ENCODE assay signal across 28 mouse cellular contexts in the genomic region with DNA sequence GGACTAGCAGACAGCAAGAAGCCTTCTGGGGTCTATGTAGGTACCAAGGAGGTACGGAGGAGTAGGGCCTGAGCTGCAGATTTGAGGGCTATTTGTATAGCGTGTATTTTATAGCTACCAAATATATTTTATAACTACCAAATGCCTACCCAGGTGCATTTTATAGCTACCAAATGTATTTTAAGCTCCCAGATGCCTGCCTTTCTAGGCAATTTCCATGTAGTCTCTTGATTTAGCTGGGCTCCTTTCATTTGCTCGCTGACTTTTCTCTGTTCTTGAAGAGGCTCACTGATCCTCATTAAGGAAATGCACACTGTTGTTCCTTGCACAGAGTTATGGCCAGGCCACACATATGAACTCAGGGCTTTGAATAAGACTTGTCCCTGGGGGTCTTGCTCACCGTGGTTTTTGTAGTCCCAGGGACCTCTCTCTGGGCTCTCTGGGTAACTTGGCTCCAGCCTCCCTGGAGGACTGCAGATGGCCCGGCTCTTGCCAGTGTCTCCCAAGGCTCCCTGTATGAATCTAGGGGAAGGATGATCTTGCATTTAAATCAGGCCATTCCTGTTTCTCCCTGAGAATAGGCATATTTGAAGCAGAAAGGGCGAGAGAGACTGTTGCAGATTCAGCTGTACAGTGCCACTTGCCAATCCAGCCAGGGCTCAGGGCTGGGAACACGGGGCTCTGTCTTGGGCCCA. TPM values are rescaled to one million over a fixed set of nuclear protein-coding genes. Genes with fewer than 3 reads are reported as not detected.
DNase-seq lines count a peak whose midpoint lies in the region; ATAC-seq and TF ChIP-seq lines count a peak whose summit lies in the region.
"Had no signal": no experiment of that assay in that cellular context is flagged by ENCODE, and none has a peak within 500 bp of the region (broad histone marks: within the 10 kb centered on the region; RNA-seq: fewer than 3 reads in every experiment).

No protein-coding gene starts in this region.

- 68% methylated on average over 7 of the region's 7 CpGs for WGBS in hindbrain, embryonic 15.5 days
- 81% methylated on average over 7 of the region's 7 CpGs for WGBS in hindbrain, embryonic 10.5 days

- no peak for ATAC-seq in hindbrain, embryonic 15.5 days (ENCODE audit: low FRiP score, low read depth)
- ATAC-seq: activated CD4-positive, CD25-positive, alpha-beta regulatory T cell, adult 4 months; inflammation-experienced regulatory T-cells, adult 6 months had no signal

- H3K4me1 ChIP-seq in hindbrain, embryonic 15.5 days (replicated peaks) = peaks cover 17% of the 10 kb centered on the region
- H3K4me1 ChIP-seq in hindbrain, embryonic 10.5 days (replicated peaks) = 0 out of 2 replicates have a peak, but pooled peaks cover 4% of the 10 kb centered on the region
- H3K4me1 ChIP-seq: forebrain, embryonic 12.5 days; neural tube, embryonic 12.5 days had no signal

- H3K27me3 ChIP-seq in hindbrain, embryonic 15.5 days = no peaks in the 10 kb centered on the region
- peaks cover 20% of the 10 kb centered on the region for H3K27me3 ChIP-seq in hindbrain, embryonic 10.5 days (ENCODE audit: insufficient read depth, poor library complexity, severe bottlenecking)

- no peak overlapping the region for H3K4me3 ChIP-seq in hindbrain, embryonic 15.5 days
- no peak overlapping the region for H3K4me3 ChIP-seq in hindbrain, embryonic 10.5 days
- H3K4me3 ChIP-seq in left cerebral cortex, adult 2 months = no peak overlapping the region
- H3K4me3 ChIP-seq: embryonic facial prominence, embryonic 13.5 days; erythroblast, embryonic 14.5 days; forebrain, embryonic 12.5 days; heart, embryonic 10.5 days; limb, embryonic 15.5 days; midbrain, embryonic 12.5 days; neural tube, embryonic 12.5 days had no signal

- no peak for TF ChIP-seq CTCF in left cerebral cortex, adult 2 months (IDR thresholded peaks at IDR 0.05)

- intact Hi-C loops in left cerebral cortex, adult 2 months (cut with DNase I) = loop anchor here (5.0 kb wide), 3 partner anchors 42 to 307 kb away; no protein-coding TSS in a partner anchor

- no peak overlapping the region for H3K9ac ChIP-seq in hindbrain, embryonic 15.5 days
- H3K9ac ChIP-seq: forebrain, embryonic 12.5 days; limb, embryonic 15.5 days; liver, embryonic 14.5 days; lung, embryonic 14.5 days; midbrain, embryonic 12.5 days; neural tube, embryonic 12.5 days had no signal

- no peaks in the 10 kb centered on the region for H3K9me3 ChIP-seq in hindbrain, embryonic 15.5 days
- H3K9me3 ChIP-seq in hindbrain, embryonic 10.5 days = no peaks in the 10 kb centered on the region
- H3K9me3 ChIP-seq: heart, embryonic 10.5 days; limb, embryonic 15.5 days; midbrain, embryonic 12.5 days; neural tube, embryonic 12.5 days had no signal

- no peaks in the 10 kb centered on the region for H3K36me3 ChIP-seq in hindbrain, embryonic 15.5 days
- H3K36me3 ChIP-seq in hindbrain, embryonic 10.5 days = no peaks in the 10 kb centered on the region
- H3K36me3 ChIP-seq: embryonic facial prominence, embryonic 13.5 days; forebrain, embryonic 12.5 days; heart, embryonic 10.5 days; limb, embryonic 15.5 days; midbrain, embryonic 12.5 days; neural tube, embryonic 12.5 days had no signal

- no peak for DNase-seq in hindbrain, embryonic 10.5 days (ENCODE audit: low spot score)
- DNase-seq in left cerebral cortex, adult 2 months (ENCODE audit: extremely low spot score in 1 of 2, low spot score in 2 of 2) = no peak
- no peak for DNase-seq in left cerebral cortex, adult 11 months (ENCODE audit: low spot score)
- peak; percentile 56 for DNase-seq in right cerebral cortex, postnatal 25 days
- DNase-seq in right cerebral cortex, postnatal 4 days = no peak
- no peak for DNase-seq in B cell, adult 2 months
- DNase-seq: adrenal gland, adult 8-10 months; cerebellum, postnatal 14 days; embryo, embryonic 11 days; gastrocnemius, postnatal 10 days; heart, postnatal 4 days; kidney, adult 18-20 months; lung, embryonic 14.5 days had no signal

- no peak overlapping the region for H3K4me2 ChIP-seq in hindbrain, embryonic 15.5 days
- H3K4me2 ChIP-seq: embryonic facial prominence, embryonic 13.5 days; forebrain, embryonic 12.5 days; limb, embryonic 15.5 days; lung, embryonic 14.5 days; midbrain, embryonic 12.5 days; neural tube, embryonic 12.5 days had no signal

- 0 out of 2 replicates have a peak overlapping the region, but pooled peaks have one; percentile 26 for H3K27ac ChIP-seq in hindbrain, embryonic 15.5 days (replicated peaks)
- H3K27ac ChIP-seq in hindbrain, embryonic 10.5 days = no peak overlapping the region
- peak overlapping the region; percentile 93 for H3K27ac ChIP-seq in left cerebral cortex, adult 2 months
- H3K27ac ChIP-seq: embryonic facial prominence, embryonic 13.5 days; forebrain, embryonic 12.5 days; heart, embryonic 10.5 days; kidney, postnatal 0 days; limb, embryonic 15.5 days; liver, embryonic 14.5 days; midbrain, embryonic 12.5 days; neural tube, embryonic 12.5 days; stomach, postnatal 0 days had no signal

RNA-seq across cellular contexts. Expression of a gene that starts 7.2 kb away (rescaled TPM):
- 1.0 and 1.4 TPM in 2 replicates for polyA plus RNA-seq in hindbrain, embryonic 15.5 days (2015; fragmentation: Nextera tagmentation; extraction: Ambion mirVana)
- 0.16 and 0.22 TPM in 2 replicates for polyA plus RNA-seq in hindbrain, embryonic 10.5 days (2016; fragmentation: Nextera tagmentation; extraction: Ambion mirVana)
- 10 to 100 TPM; 24.2 to 25.6 TPM for total RNA-seq in left cerebral cortex, adult 2 months (2021)
- total RNA-seq: granulocyte monocyte progenitor cell, adult 5-6 weeks had no signal
- polyA plus RNA-seq: activated CD4-positive, CD25-positive, alpha-beta regulatory T cell, adult 4 months; embryonic facial prominence, embryonic 13.5 days; heart, embryonic 10.5 days; heart, embryonic 16.5 days; lung, embryonic 14.5 days had no signal
